Mouse (Mus musculus) left cerebral cortex, adult 8-10 months (tissue): ENCODE data around the gene Pum3. TPM values are rescaled to one million over a fixed set of nuclear protein-coding genes. Genes with fewer than 3 reads are reported as not detected.
A peak's percentile ranks its signal among the peaks of the same experiment; 100 is the strongest.

Source experiments
- DNase-seq, 2 experiments: peaks; one replicate each; pipeline ENCODE4 v3.0.0; 2022; ENCODE audit warnings: low spot score in 2 of 2
- total RNA-seq, 4 experiments: library from RNA; stranded (reverse); gene quantifications; 2 replicates each; pipeline ENCODE4 v1.2.4; 2022

The Pum3 gene
- 10 to 100 TPM; 45.5 to 50.1 (median 48.1) TPM for total RNA-seq

DNA sequence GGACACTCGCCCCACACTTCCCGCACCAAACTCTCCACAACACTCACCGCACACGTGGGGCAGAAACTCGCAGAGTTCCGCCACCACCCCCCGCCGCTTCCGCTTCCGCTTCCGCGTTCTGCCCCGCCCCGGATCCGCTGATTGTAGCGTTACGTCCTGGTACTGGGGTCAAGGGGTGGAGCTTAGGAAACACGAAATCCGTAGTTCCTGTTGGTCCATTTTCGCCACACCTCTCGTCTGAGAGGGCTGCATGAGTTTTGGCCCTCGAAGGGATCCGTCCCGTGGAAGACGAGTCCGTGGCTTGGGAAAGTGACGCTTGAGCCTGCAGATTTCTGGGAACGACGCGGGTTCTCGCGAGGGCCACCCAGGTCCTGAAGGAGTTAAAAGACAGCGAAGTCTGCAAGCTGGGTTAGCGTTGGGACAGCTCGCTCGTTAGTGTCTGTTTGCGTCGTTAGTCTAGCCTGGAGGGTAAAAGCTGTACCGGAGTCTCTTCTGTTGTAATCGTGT lies at the start of gene Pum3:
Gene Pum3 (minus strand): TSS at position 81 of the 507 bp plus-strand sequence.
- DNase-seq: peak; percentile 97 to 99

- no peak for DNase-seq
These were observed 37.1 kb upstream of the Pum3 start for GRCm38 (mm10) chr19:27466691-27467090.

- no peak for DNase-seq
These were observed 33.0 kb upstream of the Pum3 start for GRCm38 (mm10) chr19:27462656-27463055.

GRCm38 (mm10) chr19:27450458-27450857 lies 20.8 kb upstream of the Pum3 start:
- DNase-seq: peak; percentile 18 to 44

GRCm38 (mm10) chr19:27447515-27447914 lies 17.9 kb upstream of the Pum3 start:
- DNase-seq: no peak

- no peak for DNase-seq
These were observed 11.5 kb upstream of the Pum3 start for GRCm38 (mm10) chr19:27441106-27441505.

- no peak for DNase-seq
These were observed 8.5 kb upstream of the Pum3 start for GRCm38 (mm10) chr19:27437982-27438652.

- DNase-seq: peak; percentile 12 to 19
These were observed 781 bp upstream of the Pum3 start for GRCm38 (mm10) chr19:27430406-27430805.

- DNase-seq: no peak
These were observed 344 bp downstream of the Pum3 start for GRCm38 (mm10) chr19:27429281-27429680.

- DNase-seq: no peak
These were observed 1.8 kb downstream of the Pum3 start for GRCm38 (mm10) chr19:27427865-27428264.

DNA sequence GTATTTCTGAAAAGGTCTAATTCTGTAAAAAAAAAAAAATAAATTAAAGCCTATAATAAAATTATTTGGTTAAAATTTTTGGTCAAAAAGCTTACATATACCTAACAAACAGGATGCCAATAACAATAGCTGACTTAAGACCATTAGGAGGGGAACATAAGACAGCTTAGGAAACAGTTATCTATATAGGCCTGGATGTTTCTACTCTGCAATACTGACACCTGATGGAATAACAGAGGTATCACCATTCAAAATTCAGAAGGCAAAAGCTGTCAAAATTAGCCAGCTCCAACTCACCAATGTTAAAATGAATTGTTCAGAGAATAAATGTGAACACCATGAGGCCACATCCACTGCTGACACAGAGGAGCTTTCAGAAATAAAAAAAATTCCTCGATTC lies 3.2 kb downstream of the Pum3 start:
- no peak for DNase-seq

DNA sequence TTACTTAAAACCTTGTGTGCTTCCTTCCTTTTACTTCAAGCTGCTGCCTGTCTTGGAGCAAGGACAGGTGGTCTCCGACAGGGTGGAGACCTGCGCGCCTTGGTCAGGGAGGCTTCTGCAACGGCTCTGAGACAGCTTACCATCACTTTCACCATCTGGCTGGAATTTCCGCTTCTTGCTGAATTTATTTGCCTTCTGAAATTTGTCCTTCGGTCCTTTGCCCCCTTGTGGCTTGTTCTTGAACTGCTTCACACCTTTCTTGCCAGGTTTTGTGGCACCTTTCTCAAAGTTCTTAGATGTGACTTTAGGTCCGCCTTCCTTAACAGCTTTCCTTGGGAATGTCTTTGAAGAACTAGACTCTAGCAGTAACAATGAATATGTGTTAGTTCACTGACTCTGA lies 4.0 kb downstream of the Pum3 start:
- DNase-seq: peak; percentile 22 to 23

GRCm38 (mm10) chr19:27417375-27417774 lies 12.2 kb downstream of the Pum3 start:
- no peak for DNase-seq

GRCm38 (mm10) chr19:27416569-27416968 lies 13.1 kb downstream of the Pum3 start:
- DNase-seq: peak in 1 of 2 experiments; percentile 12

DNA sequence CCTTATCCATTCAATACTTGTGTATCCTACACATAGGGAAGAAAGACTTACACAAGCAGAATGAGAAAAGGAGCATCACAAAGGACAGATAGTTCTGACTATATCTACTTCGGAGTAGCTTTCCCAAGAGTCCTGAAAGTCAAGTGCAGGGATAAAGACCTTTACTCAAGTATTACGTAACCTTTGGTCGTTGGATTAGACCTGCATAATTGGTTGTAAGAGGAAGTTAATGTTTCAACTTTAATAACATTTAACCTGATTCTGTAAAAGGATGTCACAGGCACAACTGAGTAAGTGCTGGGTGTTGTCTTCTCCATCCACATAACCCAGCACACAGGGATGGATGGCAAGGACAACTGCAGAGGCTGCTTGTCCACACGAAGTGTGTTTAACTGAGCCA lies 18.3 kb downstream of the Pum3 start:
- DNase-seq: no peak

- DNase-seq: no peak
These were observed 18.9 kb downstream of the Pum3 start for GRCm38 (mm10) chr19:27410751-27411150.

DNA sequence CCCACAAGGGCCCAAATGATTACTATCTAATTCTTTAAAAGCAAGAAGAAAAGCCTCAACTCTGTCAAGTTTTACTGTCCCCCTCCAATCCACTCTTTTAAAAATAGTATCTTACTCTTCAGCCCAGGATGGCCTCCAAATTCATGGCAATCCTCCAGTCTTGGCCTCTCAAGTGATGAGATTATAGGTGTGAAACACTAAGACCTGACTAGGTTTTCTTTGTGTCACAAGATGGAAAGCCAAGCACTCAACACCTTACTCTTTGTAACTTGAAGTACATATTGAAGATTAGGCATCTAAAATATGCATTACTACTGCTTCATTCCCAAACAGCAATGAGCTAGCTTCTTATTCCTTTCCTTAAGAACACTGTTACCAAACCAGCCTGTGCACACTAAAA lies 19.8 kb downstream of the Pum3 start:
- no peak for DNase-seq

DNA sequence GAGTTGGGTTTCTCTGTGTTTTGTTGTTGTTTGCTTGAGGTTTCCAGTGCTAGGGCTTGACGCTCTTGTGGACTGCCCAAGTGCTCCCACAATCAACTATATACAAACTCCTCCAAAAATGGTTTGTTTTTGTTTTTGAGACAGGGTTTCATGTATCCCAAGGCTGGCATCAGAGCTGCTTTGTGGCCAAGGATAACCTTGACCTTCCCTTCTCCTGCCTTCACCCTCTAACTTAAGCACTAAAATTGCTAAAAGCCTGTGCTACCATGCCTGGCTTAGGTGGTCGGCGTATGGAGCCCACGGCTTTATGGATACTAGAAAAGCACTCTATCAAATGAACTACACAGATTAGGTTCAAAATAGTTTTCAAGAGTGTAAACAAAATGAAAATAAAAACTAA lies 20.4 kb downstream of the Pum3 start:
- no peak for DNase-seq

GRCm38 (mm10) chr19:27397797-27398196 lies 31.8 kb downstream of the Pum3 start:
- DNase-seq: no peak

- no peak for DNase-seq
These were observed 32.4 kb downstream of the Pum3 start for GRCm38 (mm10) chr19:27397223-27397622.

GRCm38 (mm10) chr19:27396719-27397118 lies 32.9 kb downstream of the Pum3 start:
- no peak for DNase-seq

DNA sequence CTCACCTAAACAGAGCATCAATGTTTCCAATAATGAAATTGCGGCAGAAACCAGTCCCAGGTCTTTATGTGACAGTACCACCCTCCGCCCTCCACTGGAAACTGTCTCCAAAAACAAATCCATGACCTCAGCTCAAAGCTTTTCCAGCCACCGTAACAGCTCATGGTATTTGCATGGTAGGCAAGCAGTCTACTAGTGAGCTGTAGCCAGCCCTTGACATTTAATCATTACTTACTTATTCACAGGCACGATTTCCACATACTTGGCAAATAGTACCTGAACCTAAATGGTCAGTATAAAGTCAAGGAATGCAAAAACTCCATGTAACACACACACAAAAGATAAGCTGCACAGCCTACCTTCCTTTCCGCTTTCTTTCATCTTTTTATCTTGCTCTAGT lies 33.7 kb downstream of the Pum3 start:
- no peak for DNase-seq

- DNase-seq: no peak
These were observed 34.1 kb downstream of the Pum3 start for GRCm38 (mm10) chr19:27395481-27395880.
